Mouse (Mus musculus) mouse trophoblast stem cell (cell line): ENCODE measurements around the gene Dock2.

ENCODE experiments used
- in situ Hi-C, 2 experiments: fragments of 300-500 bp; cut with MseI, MboI; formaldehyde crosslinking; loops; 2 replicates in 1 of 2; 3 replicates in 1 of 2; pipeline ENCODE4 v1.15.1; 2025

The Dock2 gene

GRCm38 (mm10) chr11:34349453-34350056, 434.1 kb downstream of the Dock2 start:
- in situ Hi-C loops = no loop called here

- in situ Hi-C loops = no loop called here
These were observed 435.3 kb downstream of the Dock2 start for GRCm38 (mm10) chr11:34348287-34348918.

GRCm38 (mm10) chr11:34344310-34344709, 439.4 kb downstream of the Dock2 start:
- in situ Hi-C loops = no loop called here

DNA sequence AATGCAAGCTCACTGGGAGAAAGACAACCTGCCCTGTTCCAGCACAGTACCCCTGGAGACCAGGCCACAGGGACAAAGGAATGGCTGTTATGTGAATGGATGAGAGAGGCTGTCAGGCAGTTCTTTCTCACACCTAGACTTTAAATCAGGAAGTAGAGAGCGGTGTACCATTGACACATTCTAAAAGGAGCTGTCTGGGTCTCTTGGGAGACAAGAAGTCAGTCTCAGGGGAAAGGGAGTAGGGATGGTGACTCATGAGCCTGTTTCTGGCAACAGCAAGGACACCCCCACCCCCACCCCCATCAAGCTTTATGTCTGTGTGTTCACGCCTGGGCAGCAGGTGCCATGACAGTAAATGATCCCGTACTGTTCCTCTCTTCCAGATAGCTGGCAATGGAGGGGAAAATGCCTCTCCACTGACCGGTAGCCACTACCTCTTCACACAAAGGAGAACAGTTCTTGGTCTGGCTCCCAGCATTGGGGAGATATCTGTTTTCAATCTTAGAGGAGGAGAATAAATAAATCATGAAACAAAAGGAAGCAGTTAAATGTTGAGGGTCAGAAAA, 439.9 kb downstream of the Dock2 start:
- in situ Hi-C loops = no loop called here

DNA sequence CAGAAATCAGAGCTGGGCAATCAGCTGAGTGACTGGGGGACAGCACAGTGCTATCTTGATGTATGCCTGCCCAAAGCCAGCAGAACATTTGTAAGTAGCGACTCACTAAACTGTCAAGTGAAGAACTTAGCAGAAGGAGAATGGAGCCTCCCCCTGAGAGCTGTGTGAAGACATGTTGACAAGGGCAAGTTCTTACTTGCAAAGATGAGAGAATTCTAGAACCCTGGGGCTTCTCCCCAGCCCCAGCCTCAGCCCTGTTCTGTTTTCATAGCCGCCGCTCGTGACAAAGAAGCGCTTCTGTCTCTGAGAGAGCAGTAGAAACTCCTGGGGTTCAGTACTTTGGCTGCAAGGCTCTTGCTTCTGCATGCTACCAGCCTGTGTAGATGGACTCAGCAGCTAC, 444.0 kb downstream of the Dock2 start:
- in situ Hi-C loops = no loop called here

GRCm38 (mm10) chr11:34337907-34338306, 445.8 kb downstream of the Dock2 start:
- in situ Hi-C loops = no loop called here

GRCm38 (mm10) chr11:34332344-34333031, 451.2 kb downstream of the Dock2 start:
- in situ Hi-C loops = no loop called here

- in situ Hi-C loops = no loop called here
These were observed 460.0 kb downstream of the Dock2 start for GRCm38 (mm10) chr11:34323664-34324063.

DNA sequence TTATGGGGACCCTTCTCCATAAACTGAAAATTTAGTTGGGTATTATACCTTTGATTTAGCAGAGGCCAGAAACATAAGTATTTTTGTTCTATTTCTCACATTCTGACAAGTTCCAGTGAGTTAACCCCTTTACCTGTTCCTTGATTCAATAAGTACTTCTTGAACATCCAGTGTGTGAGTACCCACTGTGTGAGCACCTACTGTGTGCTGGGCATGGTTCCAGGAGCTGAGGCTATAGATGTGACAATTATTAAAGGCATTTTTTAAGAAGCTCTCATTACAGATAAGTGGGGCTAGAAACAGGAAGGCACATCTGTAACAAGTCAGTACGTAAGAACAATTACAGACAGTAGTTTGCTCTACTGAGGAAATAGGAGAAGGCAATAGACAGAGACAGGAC, 464.4 kb downstream of the Dock2 start:
- in situ Hi-C loops = no loop called here

DNA sequence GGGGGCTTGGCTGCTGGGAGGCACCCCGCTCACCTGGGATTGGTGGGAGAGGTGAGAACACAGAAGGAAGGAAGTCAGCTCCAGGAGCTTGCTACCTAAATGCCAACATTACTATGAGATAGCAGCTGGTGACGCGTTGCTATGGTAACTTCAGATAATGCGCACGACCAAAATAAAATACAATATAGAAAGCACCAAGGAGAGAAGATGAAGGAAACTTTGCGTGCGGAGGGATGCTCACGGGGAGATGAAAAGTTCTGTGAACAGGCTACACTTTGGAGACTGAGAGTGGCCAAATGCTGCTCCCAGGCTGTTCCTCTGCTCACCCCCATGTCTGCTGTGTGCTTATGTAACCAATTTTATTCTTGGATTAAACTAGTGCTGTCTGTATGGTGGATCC, 466.7 kb downstream of the Dock2 start:
- in situ Hi-C loops = no loop called here

DNA sequence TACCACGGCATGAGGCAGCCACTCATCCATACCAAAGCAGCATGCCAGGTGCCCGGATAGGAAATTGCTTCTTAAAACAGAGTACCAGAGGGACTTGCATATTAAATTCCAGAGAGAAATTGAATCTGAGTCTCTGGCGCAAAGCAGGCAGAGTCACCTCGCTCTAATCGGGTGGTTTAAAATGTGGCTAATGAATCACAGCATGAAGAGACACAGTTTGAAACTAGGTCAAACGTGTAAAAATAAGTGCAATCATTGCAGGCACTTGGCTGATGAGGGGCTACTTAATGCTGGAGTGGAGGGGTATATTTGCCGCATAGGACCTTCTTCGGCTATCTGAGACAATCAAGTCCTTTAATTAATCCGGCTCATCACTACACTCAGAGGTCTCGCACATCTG, 467.5 kb downstream of the Dock2 start:
- in situ Hi-C loops = no loop called here

GRCm38 (mm10) chr11:34315383-34315782, 468.3 kb downstream of the Dock2 start:
- in situ Hi-C loops = no loop called here

DNA sequence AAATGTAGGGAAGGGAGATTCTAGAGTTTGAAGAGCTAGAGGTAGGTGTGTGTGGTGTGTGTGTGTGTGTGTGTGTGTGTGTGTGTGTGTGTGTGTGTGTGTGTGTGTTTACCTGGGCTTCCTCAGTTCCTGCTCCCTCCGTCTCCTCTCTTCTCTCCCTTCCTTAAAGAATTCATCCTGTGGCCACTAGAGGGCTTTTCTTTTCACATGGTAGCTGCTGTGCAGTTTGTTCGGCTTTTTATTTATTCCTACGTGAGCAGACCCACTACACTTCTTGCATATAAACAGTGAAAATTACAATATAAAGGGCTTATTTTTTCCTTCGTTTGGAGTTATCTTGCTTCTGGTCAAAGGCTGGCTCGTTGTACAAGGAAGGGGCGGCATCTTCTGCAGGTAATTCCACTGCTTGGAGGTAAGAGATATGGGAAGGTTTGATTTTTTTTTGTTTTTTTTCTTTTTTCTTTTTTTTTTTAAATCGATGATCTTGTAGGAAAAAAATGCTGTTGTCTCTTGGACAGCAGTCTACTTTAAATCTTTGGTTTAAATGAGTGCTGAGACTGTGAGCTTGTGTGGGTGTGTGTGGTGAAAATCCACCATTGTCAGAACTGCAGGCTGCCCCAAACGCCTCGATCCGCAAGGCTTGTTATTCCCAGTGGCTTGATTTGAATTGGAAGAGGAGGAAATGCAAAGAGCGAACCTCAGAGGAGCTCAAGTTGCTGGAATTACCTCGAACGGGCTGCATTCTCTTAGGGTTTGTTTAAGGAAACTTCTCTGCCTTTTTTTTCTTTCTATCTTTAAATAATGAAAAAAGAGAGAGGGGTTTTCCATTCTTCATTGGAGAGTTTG, 468.9 kb downstream of the Dock2 start, which contains the start of gene Fam196b:
Gene Fam196b (plus strand): TSS at position 289 of the 846 bp plus-strand sequence.
- in situ Hi-C loops = no loop called here

DNA sequence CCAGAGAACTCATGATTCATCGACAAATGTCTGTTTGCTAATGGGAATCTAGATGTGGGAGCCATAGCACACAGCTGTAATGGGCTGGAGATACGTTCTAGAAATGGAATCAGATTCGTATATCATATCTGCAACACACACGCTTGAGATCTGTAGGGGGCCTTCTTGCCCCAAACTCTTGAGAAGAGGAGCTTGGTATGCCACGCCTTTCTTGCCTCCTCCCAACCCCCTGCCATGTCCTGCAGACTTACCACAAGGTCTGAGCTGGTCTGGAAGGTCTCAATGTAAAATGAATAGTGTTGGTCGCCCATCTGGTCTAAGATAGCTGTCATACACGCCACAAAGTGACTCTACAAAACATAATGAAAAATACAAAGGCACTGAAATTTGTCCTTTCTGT, 471.5 kb downstream of the Dock2 start:
- in situ Hi-C loops = no loop called here

GRCm38 (mm10) chr11:34311717-34312116, 472.0 kb downstream of the Dock2 start:
- in situ Hi-C loops = no loop called here

GRCm38 (mm10) chr11:34309360-34309759, 474.3 kb downstream of the Dock2 start:
- in situ Hi-C loops = no loop called here

DNA sequence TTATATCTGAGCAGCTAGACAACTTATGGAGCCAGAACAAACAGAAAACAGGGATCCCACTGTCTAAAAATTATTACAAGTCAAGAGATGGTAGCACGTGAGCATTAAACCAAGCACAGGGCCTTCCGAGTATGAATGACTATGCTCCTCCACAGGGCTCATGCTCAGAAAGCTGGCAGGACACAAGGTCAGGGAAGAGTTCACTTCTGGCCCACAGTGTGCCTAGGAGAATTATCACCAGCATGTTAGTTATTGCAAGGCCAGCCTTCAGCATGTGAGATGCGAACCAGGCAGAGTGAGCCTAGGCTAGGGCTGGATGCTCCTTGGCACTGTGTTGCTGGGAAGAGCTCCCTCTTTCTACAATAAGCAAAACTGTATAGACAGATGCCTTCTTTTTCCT, 475.0 kb downstream of the Dock2 start:
- in situ Hi-C loops = no loop called here

DNA sequence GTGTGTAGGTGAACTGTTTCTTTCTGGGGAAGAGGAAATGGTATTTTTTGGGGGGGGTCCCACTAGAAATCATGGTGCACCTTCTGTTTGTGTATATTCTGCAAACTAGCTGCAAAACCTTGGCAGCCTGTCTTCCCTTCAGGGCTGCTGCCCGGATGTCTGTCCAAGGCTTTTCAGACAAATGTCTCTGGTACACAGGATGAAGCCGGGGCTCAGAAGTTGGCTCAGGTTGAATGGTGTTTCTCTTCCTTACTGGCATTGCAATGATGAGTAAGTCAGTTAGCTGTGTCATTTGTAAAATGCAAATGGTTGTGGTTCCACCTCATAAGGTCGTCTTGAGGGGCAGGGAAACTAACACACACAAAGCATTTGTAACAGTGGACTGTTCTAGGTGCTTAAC, 477.5 kb downstream of the Dock2 start:
- in situ Hi-C loops = no loop called here

- in situ Hi-C loops = no loop called here
These were observed 483.6 kb downstream of the Dock2 start for GRCm38 (mm10) chr11:34300064-34300463.

DNA sequence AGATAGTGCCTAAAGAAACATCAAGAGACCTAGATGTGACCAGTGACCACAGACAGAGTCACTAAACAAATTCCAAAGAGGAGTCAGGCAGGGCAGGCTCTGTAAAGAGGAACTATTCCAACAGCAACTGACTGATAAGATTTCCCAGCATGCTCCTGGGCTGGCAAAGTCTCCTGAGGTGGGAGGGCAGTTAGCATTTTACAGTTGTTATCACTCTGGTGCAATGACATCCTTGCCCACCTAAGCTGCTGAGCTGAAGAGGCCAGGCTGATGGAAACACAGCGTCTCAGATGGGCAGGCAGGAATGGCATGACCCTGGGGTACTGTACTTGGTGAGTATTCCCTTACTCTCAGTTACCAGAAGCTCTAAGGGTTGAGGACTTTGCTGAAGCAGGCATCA, 484.1 kb downstream of the Dock2 start:
- in situ Hi-C loops = no loop called here

DNA sequence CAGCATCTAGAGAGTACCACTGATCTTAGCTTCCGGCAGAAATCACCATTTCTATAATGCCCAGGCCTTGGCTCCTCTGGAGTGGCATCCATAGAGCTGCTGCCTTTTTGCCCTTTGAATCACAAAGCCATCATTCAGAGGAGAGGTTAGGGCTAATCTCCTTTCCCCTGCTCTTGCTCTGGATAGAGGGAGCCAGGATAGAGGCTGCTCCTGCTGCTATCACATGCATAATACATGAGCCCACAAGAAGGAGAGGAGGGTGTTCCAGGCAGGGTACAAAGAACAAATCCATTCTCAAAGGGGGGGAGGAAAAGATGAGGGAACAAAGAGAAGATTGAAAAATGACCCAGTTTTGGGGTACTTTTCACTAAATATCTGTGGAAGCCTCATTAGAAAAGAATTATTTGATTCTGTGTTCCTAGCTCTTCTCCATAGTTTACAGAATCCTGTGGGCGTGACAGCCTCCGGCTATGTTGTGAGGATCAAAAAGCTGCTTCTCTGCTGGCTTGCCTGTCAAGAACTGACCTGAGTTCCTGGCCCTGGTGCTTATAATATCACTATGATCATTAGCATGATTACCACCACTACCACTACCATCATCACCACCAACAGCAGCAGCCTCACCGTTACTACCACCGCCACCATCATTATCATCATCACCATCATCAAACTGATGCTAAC, 485.9 kb downstream of the Dock2 start:
- in situ Hi-C loops = no loop called here
